Mouse (Mus musculus): ENCODE results near the gene Cyp17a1. TPM values are rescaled to one million over a fixed set of nuclear protein-coding genes. Genes with fewer than 3 reads are reported as not detected.

Cyp17a1 gene
- not detected for total RNA-seq (2021)

DNA sequence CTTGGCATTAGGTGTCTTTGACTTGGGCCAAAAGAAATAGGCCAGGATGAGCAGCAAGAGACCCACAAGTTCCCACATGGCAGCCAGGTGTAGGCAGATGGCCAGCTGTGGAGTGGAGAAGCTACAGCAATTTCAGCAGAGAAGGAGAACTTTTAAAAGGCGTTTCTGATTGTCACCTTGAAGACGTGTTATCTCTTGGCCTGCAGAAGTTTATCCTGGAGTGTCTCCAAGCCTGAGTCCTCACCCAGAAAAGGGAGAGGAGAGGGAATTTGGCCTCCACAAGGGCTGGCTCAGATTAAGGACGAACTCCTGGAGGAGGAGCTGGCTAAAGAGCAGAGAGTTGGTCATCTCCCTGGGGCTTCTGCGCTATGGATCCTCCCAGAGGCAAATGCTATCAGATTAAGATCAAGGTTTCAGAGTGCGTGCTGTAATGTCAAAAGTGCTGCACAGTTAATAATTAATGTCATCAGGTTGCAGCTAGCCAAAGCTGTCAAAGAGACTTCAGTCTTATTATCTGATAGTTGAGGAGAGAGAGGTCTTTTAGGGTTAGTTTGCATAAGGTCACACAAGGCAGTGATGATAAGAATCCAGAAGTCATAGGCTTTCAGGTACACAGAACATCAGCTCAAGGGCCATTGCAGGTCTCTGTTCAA lies at the start of gene Cyp17a1:
Gene Cyp17a1, minus strand, starts transcription at position 407 of the 653 bp plus-strand sequence.
- DNase-seq (ENCODE audit: extremely low spot score in 1 of 2, low spot score in 2 of 2) = no peak
- intact Hi-C loops (cut with DNase I) = loop anchor here (5.0 kb wide), 1 partner anchor 194 kb away; no protein-coding TSS in a partner anchor

- no peak for DNase-seq (ENCODE audit: extremely low spot score in 1 of 2, low spot score in 2 of 2)
- intact Hi-C loops (cut with DNase I) = no loop called here
Observed at GRCm38 (mm10) chr19:46718150-46718549, 45.2 kb upstream of the Cyp17a1 start.

DNA sequence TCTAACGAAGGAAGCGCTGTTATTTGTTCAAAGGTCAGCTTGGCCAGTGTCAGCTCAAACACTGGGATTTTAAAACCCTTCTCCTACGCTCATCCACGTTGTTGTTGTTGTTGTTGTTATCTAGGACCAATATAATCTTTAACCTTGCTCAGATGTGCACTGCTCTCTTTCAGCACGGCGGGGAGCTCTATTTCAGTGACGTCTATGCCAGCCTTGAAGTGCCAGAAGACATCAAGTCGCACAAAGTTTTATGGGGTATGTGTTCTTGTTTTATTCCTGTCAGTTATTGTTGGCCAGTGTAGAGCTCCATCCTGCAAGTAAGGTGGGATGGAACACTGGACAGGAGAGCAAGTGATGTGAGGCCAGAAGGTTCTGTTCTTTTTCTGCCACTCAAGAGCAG lies 42.0 kb upstream of the Cyp17a1 start:
- no peak for DNase-seq (ENCODE audit: extremely low spot score in 1 of 2, low spot score in 2 of 2)
- intact Hi-C loops (cut with DNase I) = no loop called here

- no peak for DNase-seq (ENCODE audit: extremely low spot score in 1 of 2, low spot score in 2 of 2)
- intact Hi-C loops (cut with DNase I) = no loop called here
Observed at GRCm38 (mm10) chr19:46714234-46714633, 41.3 kb upstream of the Cyp17a1 start.

- intact Hi-C loops (cut with DNase I) = no loop called here
Observed at GRCm38 (mm10) chr19:46710614-46711013, 37.6 kb upstream of the Cyp17a1 start.

DNA sequence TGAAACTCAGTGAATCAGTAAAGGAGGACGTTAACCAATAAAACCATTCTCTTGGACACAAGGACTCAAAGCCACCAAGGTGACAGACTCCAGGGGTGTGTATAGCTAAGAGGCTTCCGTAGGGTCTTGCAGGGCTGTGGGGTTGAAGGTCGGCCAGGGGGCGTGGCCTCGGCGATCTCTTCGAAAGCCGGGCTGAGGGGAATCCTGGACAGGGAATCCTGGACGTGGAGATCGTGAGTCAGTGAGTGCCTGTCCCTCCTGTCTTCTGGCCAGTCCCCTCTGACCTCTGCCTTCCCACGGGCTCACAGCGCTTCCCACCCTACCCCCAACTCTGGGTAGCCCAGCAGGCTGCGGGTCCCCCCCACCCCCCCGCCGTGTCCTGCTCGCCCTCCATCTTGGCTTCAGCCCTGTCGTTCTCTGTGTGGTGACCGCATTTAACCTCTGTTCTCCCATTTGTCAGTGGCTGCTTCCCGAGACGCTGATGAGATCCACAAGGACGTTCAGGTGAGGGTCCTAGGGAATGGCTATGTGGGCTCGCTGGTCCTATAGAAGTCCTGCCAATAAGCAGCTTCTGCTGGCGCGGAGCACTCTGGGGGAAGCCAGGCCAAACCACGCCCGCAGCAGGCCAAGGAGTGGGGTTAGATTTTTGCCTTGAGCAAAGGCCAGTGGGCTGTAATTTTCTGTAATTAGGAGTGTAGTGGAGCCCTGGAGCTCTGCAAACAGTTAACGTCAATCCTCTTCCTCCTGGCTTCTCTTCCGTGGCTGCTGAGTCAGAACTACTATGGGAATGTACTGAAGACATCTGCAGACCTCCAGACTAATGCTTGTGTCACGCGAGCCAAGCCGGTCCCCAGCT lies 34.6 kb upstream of the Cyp17a1 start, which contains the start of gene As3mt:
Gene As3mt, plus strand, starts transcription at position 163 of the 856 bp plus-strand sequence.
- peak; percentile 54 to 90 for DNase-seq (ENCODE audit: extremely low spot score in 1 of 2, low spot score in 2 of 2)
- intact Hi-C loops (cut with DNase I) = no loop called here

More at GRCm38 (mm10) chr19:46710614-46711013, 37.6 kb upstream of the Cyp17a1 start:
- DNase-seq (ENCODE audit: extremely low spot score in 1 of 2, low spot score in 2 of 2) = no peak

DNA sequence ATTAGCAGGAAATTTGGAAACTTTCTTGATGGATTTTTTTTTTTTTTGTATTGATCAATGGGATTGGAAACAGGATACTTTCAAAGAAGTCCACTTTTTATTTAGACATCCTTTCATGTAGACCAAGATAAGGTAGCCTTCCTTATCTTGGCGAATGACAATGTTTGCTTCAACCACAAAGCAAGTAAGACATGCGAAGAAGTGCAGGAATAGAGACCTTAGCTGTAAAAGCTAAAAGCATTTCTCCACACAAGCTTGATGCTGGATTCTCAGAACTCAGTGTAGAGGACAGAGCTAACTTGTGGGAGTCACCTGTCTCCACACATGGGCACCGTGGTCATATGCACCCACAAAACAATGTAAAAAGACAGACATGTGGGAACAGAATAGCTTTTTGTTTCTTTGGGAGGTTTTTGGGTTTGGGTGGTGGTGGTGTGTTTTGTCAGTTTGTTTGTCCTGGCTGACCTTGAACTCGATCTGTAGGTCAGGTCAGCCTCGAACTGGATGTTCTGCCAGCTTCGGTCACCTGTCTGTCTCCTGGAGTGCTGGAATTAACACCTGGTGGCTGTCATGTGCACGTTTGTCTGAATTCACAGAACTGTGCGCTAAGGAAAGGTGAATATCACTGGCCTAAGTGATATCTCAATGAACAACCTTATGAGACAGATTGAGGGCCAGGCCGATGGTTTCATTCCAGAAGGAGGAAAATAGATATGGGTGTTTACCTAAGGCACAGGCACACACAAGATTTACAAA lies 33.7 kb upstream of the Cyp17a1 start:
- DNase-seq (ENCODE audit: extremely low spot score in 1 of 2, low spot score in 2 of 2) = no peak
- intact Hi-C loops (cut with DNase I) = no loop called here

DNA sequence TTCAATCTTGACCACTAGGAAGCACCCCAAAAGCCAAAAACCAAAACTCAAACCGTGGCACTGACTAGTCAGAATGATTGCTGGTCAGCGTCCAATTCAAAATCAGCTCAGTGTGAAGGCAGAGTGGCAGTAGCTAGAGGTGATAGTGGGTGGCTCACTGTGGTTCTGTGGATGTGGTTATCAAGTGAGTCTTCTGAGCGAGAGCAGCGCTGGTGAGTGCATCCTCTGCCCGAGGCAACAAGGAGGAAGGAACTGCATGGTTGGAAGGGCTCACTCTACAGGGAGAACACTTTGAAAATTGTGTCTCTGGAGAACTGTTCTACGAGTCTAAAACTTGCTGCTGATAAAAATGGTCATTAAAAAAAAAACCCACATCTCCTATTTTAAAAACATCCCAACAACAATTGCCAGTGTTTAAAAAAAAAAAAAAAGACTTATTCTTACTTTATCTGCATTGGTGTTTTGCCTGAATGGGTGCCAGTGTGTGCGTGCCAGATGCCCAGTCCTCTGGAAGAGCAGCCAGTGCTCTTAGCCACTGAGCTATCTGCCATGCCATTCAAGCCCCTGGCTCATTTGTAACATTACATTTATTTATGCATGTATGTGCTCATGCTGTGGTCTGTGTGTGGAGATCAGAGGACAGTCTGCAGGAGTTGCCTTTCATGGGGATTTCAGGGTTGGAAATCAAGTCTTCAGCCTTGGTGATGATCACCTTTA lies 33.0 kb upstream of the Cyp17a1 start:
- DNase-seq (ENCODE audit: extremely low spot score in 1 of 2, low spot score in 2 of 2) = no peak
- intact Hi-C loops (cut with DNase I) = no loop called here

- no peak for DNase-seq (ENCODE audit: extremely low spot score in 1 of 2, low spot score in 2 of 2)
- intact Hi-C loops (cut with DNase I) = no loop called here
Observed at GRCm38 (mm10) chr19:46701156-46701555, 28.2 kb upstream of the Cyp17a1 start.

DNA sequence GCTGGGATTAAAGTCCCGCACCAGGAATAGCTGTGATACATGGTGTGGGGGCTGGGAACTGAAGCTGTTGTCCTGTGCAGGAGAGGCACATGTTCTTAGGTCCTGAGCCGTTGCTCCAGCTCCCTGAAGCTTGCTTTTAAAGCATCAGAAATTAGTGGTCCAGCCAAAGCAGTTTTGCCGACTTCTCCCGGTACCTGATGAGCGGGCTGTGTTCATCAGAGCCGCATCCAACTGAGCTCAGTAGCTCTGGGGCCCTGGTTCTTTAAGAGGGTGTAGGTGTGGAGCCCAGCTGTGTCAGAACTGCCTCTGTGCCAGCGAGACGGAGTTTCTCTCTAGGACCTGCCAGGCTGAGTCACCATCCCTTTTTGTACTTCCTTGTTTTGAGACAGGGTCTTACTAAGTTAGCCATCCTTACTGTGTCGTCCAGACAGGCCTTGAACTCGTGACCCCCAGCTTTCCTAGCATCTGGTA lies 26.1 kb upstream of the Cyp17a1 start:
- intact Hi-C loops (cut with DNase I) = no loop called here

GRCm38 (mm10) chr19:46697840-46698517 lies 25.0 kb upstream of the Cyp17a1 start:
- intact Hi-C loops (cut with DNase I) = no loop called here
- DNase-seq (ENCODE audit: extremely low spot score in 1 of 2, low spot score in 2 of 2) = no peak

More for the DNA sequence above, 26.1 kb upstream of the Cyp17a1 start:
- DNase-seq (ENCODE audit: extremely low spot score in 1 of 2, low spot score in 2 of 2) = no peak

GRCm38 (mm10) chr19:46696943-46697342 lies 24.0 kb upstream of the Cyp17a1 start:
- DNase-seq (ENCODE audit: extremely low spot score in 1 of 2, low spot score in 2 of 2) = no peak

GRCm38 (mm10) chr19:46696482-46696881 lies 23.5 kb upstream of the Cyp17a1 start:
- intact Hi-C loops (cut with DNase I) = no loop called here
- no peak for DNase-seq (ENCODE audit: extremely low spot score in 1 of 2, low spot score in 2 of 2)

More at GRCm38 (mm10) chr19:46696943-46697342, 24.0 kb upstream of the Cyp17a1 start:
- intact Hi-C loops (cut with DNase I) = no loop called here

DNA sequence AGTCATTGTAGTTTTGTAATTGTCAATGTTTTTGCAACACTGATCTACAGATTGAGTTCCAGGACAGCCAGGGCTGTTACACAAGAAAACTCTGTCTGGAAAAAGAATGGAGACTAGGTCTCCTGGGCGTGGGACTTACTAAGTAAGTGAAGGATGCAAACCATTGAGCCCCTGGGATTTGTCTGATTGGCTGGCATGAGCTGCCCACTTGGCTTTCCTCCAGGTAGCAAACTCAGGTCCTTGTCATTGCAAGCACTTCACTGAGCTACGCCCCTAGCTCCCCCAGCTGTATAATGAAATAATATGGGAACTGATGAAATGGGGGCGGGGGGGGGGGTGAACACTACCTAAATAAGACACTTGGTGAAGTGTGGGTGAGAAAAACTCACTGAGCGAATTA lies 20.2 kb upstream of the Cyp17a1 start:
- intact Hi-C loops (cut with DNase I) = no loop called here
- DNase-seq (ENCODE audit: extremely low spot score in 1 of 2, low spot score in 2 of 2) = no peak

DNA sequence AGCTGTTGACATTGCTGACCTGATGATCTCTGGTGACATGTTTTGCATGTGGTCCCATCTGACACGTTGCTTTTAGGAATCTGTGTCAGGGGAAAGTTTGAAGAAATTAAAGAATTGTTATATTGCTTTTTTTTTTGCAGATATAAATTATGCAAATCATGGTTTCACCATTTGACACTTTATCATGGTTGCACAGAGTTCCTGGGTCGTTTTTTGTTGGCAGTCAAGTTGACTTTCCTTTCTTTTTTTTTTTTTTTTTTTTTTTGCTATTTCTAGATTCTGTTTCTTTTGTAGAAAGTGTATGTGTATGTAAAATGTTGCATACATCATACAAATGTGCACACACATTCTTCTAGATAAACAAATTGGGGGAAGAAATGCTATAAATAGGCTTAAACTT lies 18.1 kb upstream of the Cyp17a1 start:
- intact Hi-C loops (cut with DNase I) = no loop called here
- no peak for DNase-seq (ENCODE audit: extremely low spot score in 1 of 2, low spot score in 2 of 2)

DNA sequence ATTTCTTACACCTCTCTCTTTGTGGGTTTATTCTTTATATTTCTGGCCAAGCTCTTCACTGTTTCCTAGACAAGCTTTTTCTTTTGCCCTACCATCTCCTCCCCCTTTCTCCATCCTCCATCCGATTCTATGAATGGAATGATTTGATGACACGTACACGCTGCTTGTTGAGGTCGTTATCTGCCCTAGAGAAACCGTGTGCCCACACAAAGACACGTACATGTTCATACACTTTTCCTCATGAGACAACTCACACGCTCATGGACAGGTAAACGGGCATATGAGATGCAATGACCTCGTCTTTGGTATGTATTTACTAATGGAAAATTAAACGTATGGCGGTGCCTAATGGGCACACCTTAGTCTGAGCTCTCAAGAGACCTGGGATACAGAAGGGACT lies 17.4 kb upstream of the Cyp17a1 start:
- intact Hi-C loops (cut with DNase I) = no loop called here

GRCm38 (mm10) chr19:46689460-46690372 lies 16.7 kb upstream of the Cyp17a1 start, which contains the start of gene Borcs7:
TSS of gene Borcs7 (plus strand) at chr19:46689906.
- DNase-seq (ENCODE audit: extremely low spot score in 1 of 2, low spot score in 2 of 2) = peak; percentile 83 to 90
- intact Hi-C loops (cut with DNase I) = no loop called here

More for the DNA sequence above, 17.4 kb upstream of the Cyp17a1 start:
- no peak for DNase-seq (ENCODE audit: extremely low spot score in 1 of 2, low spot score in 2 of 2)

Data from left cerebral cortex, postnatal 10 days (tissue).